Mouse (Mus musculus): ENCODE measurements around the gene Erlin1. TPM values are rescaled to one million over a fixed set of nuclear protein-coding genes. Genes with fewer than 3 reads are reported as not detected.

Erlin1 gene
- total RNA-seq, 2 experiments from 2014 or later = 17.7 to 28.0 TPM

GRCm38 (mm10) chr19:44000720-44001119 is 68.9 kb downstream of the Erlin1 start:
- DNase-seq (ENCODE audit: low spot score in 2 of 2) = no peak

- no peak for DNase-seq (ENCODE audit: low spot score in 2 of 2)
Measured at GRCm38 (mm10) chr19:44000061-44000460, 69.5 kb downstream of the Erlin1 start.

GRCm38 (mm10) chr19:43998802-43999527 is 70.6 kb downstream of the Erlin1 start:
- DNase-seq (ENCODE audit: low spot score in 2 of 2) = no peak

GRCm38 (mm10) chr19:43998101-43998500 is 71.5 kb downstream of the Erlin1 start:
- DNase-seq (ENCODE audit: low spot score in 2 of 2) = no peak

- no peak for DNase-seq (ENCODE audit: low spot score in 2 of 2)
Measured at GRCm38 (mm10) chr19:43995427-43995826, 74.2 kb downstream of the Erlin1 start.

GRCm38 (mm10) chr19:43992464-43992863 is 77.1 kb downstream of the Erlin1 start:
- no peak for DNase-seq (ENCODE audit: low spot score in 2 of 2)

- DNase-seq (ENCODE audit: low spot score in 2 of 2) = no peak
Measured at GRCm38 (mm10) chr19:43990362-43990761, 79.2 kb downstream of the Erlin1 start.

- no peak for DNase-seq (ENCODE audit: low spot score in 2 of 2)
Measured at GRCm38 (mm10) chr19:43986069-43986794, 83.4 kb downstream of the Erlin1 start, which contains the start of gene Cpn1. Gene Cpn1, minus strand, starts transcription at chr19:43986556.

Other genes starting within 250 kb of the Erlin1 start
- gene Dnmbp, start 129.6 kb downstream of the Erlin1 start, total RNA-seq (2021) = 10 to 100 TPM; 12.1 to 13.5 TPM
- gene Cpn1, start 83.2 kb downstream of the Erlin1 start, total RNA-seq (2021) = not detected
- gene Cyp2c23, start 40.6 kb downstream of the Erlin1 start, total RNA-seq (2021) = 1 to 10 TPM in 1 of 2 experiments, under 1 TPM in 1; 0.32 to 1.2 TPM
- gene Chuk, start 37.7 kb upstream of the Erlin1 start, total RNA-seq (2021) = 10 to 100 TPM; 44.5 to 94.4 TPM
- gene Cwf19l1, start 66.1 kb upstream of the Erlin1 start, total RNA-seq (2021) = 10 to 100 TPM; 15.7 to 27.6 TPM
- 10 to 100 TPM; 27.4 to 32.9 TPM for gene Bloc1s2, start 76.7 kb upstream of the Erlin1 start, total RNA-seq (2021)
- not detected for gene Pkd2l1, start 122.7 kb upstream of the Erlin1 start, total RNA-seq (2021)
- under 1 TPM in 1 of 2 experiments, not detected in 1; 0.22 TPM for gene Scd3, start 133.5 kb upstream of the Erlin1 start, total RNA-seq (2021)
- gene Scd2, start 223.9 kb upstream of the Erlin1 start, total RNA-seq (2021) = 100 to 1,000 TPM; 836 to 847 TPM

Data from adrenal gland, adult 18-20 months (tissue).